Mouse (Mus musculus) testis, adult 2 months (tissue): ENCODE measurements around the gene Pld3. TPM values are rescaled to one million over a fixed set of nuclear protein-coding genes. Genes with fewer than 3 reads are reported as not detected.
A peak's percentile ranks its signal among the peaks of the same experiment; 100 is the strongest.

Experiments
- H3K27ac ChIP-seq: fragments of 200-500 bp; 2 replicates; pipeline ENCODE4 v1.5.1; 2012; ENCODE audit warnings: low read depth, low read length; ENCODE audit not compliant: control insufficient read depth, insufficient read depth
- H3K27me3 ChIP-seq: fragments of 200-500 bp; 2 replicates; pipeline ENCODE4 v1.6.1; 2012; ENCODE audit warnings: mild to moderate bottlenecking, low read length, moderate library complexity; ENCODE audit not compliant: control insufficient read depth, insufficient read depth
- H3K36me3 ChIP-seq: fragments of 200-500 bp; 2 replicates; pipeline ENCODE4 v1.6.1; 2012; ENCODE audit warnings: mild to moderate bottlenecking, low read length; ENCODE audit not compliant: control insufficient read depth, insufficient read depth
- H3K4me1 ChIP-seq: fragments of 200-500 bp; 2 replicates; pipeline ENCODE4 v1.6.1; 2012; ENCODE audit warnings: low read length; ENCODE audit not compliant: control insufficient read depth, insufficient read depth
- H3K4me3 ChIP-seq: fragments of 200-500 bp; 2 replicates; pipeline ENCODE4 v1.5.1; 2012; ENCODE audit warnings: low read depth, mild to moderate bottlenecking, low read length, moderate library complexity, mixed read lengths; ENCODE audit not compliant: control insufficient read depth
- CTCF ChIP-seq: fragments of 200-500 bp; IDR thresholded peaks from 2 replicates; pipeline ENCODE4 v1.5.1; 2012; ENCODE audit warnings: low read depth, mild to moderate bottlenecking, inconsistent platforms, low read length, moderate library complexity; ENCODE audit not compliant: control insufficient read depth, insufficient read depth, insufficient replicate concordance
- POLR2A ChIP-seq: fragments of 200-500 bp; IDR thresholded peaks from 2 replicates; pipeline ENCODE4 v1.6.1; 2012; ENCODE audit warnings: low read depth, mild to moderate bottlenecking, inconsistent platforms, low read length, moderate library complexity; ENCODE audit not compliant: control insufficient read depth
- polyA plus RNA-seq: library from polyadenylated mRNA; depleted of rRNA; stranded (reverse); fragments of >200 nt; gene quantifications from 2 replicates; pipeline ENCODE4 v1.2.3, GENCODE M21; 2012

The Pld3 gene
- polyA plus RNA-seq, 1 experiment, result 130 TPM

DNA sequence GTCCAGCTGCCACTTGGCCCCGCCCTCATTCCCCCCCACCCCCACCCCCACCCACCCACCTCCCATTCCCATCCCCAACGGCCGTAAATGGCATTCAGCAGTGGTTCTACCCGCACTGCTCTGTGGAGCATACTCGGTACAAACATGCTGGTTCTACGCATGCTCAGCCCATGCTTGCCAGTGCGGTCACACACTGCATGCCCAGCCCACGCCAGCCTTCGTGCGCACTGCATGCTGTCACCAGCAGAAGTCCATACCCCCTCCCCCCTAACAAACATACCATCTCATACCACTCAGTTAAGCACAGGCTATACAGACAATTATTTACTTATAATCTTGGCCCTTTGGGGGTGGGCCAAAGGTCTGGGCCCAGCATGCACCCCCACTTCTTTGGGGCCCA, 21.3 kb downstream of the Pld3 start:
- H3K4me1 ChIP-seq, result peaks cover 4% of the 10 kb centered on the region
- no peak for TF ChIP-seq POLR2A
- no peak for TF ChIP-seq CTCF
- no peaks in the 10 kb centered on the region for H3K36me3 ChIP-seq
- no peaks in the 10 kb centered on the region for H3K27me3 ChIP-seq
- H3K4me3 ChIP-seq, result no peak overlapping the region
- no peak overlapping the region for H3K27ac ChIP-seq

- Histone ChIP-seq H3K27me3 (no peaks in the 10 kb centered on the region), H3K27ac (no peak overlapping the region), H3K4me3 (no peak overlapping the region), H3K4me1 (peaks cover 4% of the 10 kb centered on the region), H3K36me3 (no peaks in the 10 kb centered on the region)
- TF ChIP-seq POLR2A, result no peak
- 0 out of 2 replicates have a peak, but pooled peaks have one; percentile 20 for TF ChIP-seq CTCF
Observed at GRCm38 (mm10) chr7:27530937-27531336, 22.1 kb downstream of the Pld3 start.

GRCm38 (mm10) chr7:27529070-27529469, 23.9 kb downstream of the Pld3 start:
- Histone ChIP-seq H3K27ac (no peak overlapping the region), H3K27me3 (no peaks in the 10 kb centered on the region), H3K4me3 (no peak overlapping the region), H3K36me3 (no peaks in the 10 kb centered on the region), H3K4me1 (peaks cover 4% of the 10 kb centered on the region)
- TF ChIP-seq CTCF, result no peak
- no peak for TF ChIP-seq POLR2A

DNA sequence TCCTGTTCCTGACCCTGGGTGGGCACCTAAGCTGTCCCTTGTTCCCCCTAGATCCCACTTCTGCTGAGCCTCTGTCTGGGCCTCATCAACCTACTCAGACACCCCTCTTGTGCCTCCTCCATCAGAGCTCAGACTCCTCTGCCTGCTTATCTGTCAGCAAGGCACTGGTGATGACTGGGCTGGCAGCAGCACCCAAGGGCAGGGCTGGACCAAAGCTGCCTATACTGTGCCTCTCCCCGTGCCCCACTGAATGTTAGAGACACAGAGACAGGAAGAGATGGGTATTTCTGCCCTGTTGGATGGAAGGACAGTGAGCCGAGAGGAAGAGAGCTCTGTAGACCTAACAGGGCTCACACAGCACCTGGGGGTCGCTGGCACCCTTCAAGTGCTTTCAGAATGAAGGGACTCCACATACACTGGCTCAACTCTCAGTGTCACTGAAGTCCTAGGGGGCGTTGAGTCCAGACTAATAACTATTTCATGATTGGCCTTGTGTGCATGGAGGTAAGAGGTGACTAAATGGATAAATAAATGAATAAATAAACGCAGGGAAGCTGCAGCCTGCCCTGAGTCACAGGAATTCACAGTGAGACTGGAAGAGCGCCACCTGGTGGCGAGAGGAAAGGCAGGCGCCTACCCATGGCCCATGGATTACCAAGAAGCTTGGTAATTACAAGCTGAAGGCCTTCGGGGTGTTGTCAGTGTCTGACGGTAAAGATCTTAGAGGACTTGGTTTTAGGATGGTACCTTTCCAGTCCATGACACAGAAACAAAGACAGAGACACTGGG, 26.8 kb downstream of the Pld3 start:
- H3K4me1 ChIP-seq, result peaks cover 15% of the 10 kb centered on the region
- TF ChIP-seq POLR2A (no peak), CTCF (peak; percentile 95)
- no peak overlapping the region for H3K27ac ChIP-seq
- H3K27me3 ChIP-seq, result no peaks in the 10 kb centered on the region
- no peaks in the 10 kb centered on the region for H3K36me3 ChIP-seq
- H3K4me3 ChIP-seq, result peak overlapping the region; percentile 80

DNA sequence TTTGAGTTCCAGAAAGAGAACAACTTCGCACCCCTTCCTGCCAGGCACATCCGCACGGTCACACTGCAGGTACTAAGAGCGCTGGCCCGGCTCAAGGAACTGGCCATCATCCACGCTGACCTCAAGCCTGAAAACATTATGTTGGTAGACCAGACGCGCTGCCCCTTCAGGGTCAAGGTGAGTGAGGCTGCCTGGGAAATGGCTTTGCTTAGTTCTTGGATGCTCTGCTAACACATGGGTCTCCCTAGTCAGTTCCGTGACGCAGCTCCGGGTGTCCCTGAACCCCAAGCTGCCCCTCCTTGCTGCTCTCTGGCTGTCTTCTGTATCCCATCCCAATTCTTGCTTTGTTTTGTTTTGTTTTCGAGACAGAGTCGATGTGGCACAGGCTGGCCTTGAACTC, 29.2 kb downstream of the Pld3 start:
- Histone ChIP-seq H3K27ac (no peak overlapping the region), H3K36me3 (no peaks in the 10 kb centered on the region), H3K27me3 (no peaks in the 10 kb centered on the region), H3K4me3 (peak overlapping the region; percentile 80), H3K4me1 (peaks cover 12% of the 10 kb centered on the region)
- no peak for TF ChIP-seq CTCF
- TF ChIP-seq POLR2A, result no peak

- TF ChIP-seq POLR2A, result no peak
- no peak for TF ChIP-seq CTCF
- Histone ChIP-seq H3K36me3 (no peaks in the 10 kb centered on the region), H3K27me3 (no peaks in the 10 kb centered on the region), H3K4me1 (peaks cover 12% of the 10 kb centered on the region), H3K27ac (no peak within 1 kb of the TSS; the same call in 1 of the 2 replicates), H3K4me3 (peak within 1 kb of the TSS; percentile 80)
Observed at GRCm38 (mm10) chr7:27522967-27523366, 30.1 kb downstream of the Pld3 start, which contains the start of gene Hipk4. Gene Hipk4, plus strand, starts transcription at chr7:27523267.

DNA sequence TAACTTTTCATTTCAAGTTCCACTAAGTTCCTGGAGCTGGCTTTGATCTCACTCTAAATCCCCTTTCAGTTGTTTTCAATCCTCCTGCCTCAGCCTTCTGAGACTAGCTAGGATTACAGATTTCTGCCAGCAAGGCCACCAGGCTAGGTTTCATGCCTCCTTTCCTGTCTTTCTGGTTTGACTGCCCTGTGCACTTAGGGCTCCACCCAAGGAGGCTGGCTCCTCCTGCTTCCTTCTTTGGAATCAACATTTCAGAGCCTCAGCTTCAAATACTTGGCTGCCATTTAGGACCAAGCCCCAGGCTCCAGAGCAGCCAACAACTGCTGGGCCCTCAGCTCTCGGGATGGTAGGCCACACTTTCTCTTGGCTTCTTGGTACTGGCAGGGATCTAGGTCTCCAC, 32.4 kb downstream of the Pld3 start:
- Histone ChIP-seq H3K27me3 (no peaks in the 10 kb centered on the region), H3K4me1 (peaks cover 19% of the 10 kb centered on the region), H3K36me3 (no peaks in the 10 kb centered on the region), H3K4me3 (peak overlapping the region; percentile 30), H3K27ac (no peak overlapping the region)
- TF ChIP-seq POLR2A (no peak), CTCF (no peak)

DNA sequence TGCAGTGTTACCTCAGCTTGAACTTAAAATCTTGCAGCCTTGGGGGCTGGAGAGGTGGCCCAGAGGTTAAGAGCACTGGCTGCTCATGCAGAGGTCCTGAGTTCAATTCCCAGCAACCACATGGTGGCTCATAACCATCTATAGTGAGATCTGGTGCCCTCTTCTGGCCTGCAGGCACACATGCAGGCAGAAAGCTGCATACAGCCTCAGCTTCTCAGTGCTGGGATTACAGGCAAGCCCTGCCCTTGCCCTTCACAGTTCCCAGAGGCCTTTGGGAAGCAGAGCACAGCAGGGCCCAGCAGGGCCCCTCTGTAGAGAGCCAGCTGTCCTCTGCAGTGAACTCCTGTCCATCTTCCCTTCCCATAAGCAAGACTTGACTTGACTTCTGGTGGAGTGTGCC, 32.9 kb downstream of the Pld3 start:
- H3K4me1 ChIP-seq, result peaks cover 22% of the 10 kb centered on the region
- no peaks in the 10 kb centered on the region for H3K27me3 ChIP-seq
- no peak overlapping the region for H3K27ac ChIP-seq
- H3K4me3 ChIP-seq, result no peak overlapping the region
- no peaks in the 10 kb centered on the region for H3K36me3 ChIP-seq
- TF ChIP-seq CTCF (peak; percentile 15; the same call in 1 of the 2 replicates), POLR2A (no peak)
